Comparison of ENCODE assay signal across 8 mouse cellular contexts in the genomic region with DNA sequence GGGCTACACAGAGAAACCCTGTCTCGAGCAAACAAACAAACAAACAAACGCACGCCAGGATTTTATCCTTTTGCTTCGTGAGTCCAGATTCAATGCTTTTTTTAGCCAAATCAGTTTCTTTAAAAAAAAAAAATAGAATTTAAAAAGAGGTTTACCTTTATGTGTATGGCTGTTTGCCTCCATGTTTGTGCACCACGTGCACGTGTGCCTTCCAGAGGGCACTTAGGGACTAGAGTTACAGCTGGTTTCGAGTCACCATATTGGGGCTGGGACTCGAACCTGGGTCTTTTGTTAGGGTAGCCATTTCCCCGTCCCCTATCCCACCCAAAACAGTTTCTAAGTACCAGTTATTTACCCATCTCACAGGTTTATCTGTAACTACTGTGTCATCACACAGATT. TPM values are rescaled to one million over a fixed set of nuclear protein-coding genes. Genes with fewer than 3 reads are reported as not detected.
A peak's percentile ranks its signal among the peaks of the same experiment; 100 is the strongest.
DNase-seq lines count a peak whose midpoint lies in the region; ATAC-seq and TF ChIP-seq lines count a peak whose summit lies in the region.

No protein-coding gene starts in this region.

- H3K9ac ChIP-seq in lung, embryonic 15.5 days = peak overlapping the region; percentile 52
- H3K9ac ChIP-seq in intestine, postnatal 0 days (ENCODE audit: low read depth, low read length) = peak overlapping the region; percentile 77
- H3K9ac ChIP-seq in neural tube, embryonic 14.5 days (replicated peaks; ENCODE audit: low read depth, low read length) = peak overlapping the region; percentile 86

- WGBS in lung, embryonic 15.5 days = 76% methylated on average over 9 of the region's 9 CpGs
- 81% methylated on average over 9 of the region's 9 CpGs for WGBS in intestine, postnatal 0 days
- WGBS in neural tube, embryonic 14.5 days = 83% methylated on average over 9 of the region's 9 CpGs

- no peak for DNase-seq in lung, postnatal 10 days
- DNase-seq in T-cell, adult 2 months (ENCODE audit: low spot score) = no peak
- no peak for DNase-seq in right cerebral cortex, adult 2 months (ENCODE audit: low spot score in 2 of 2)
- DNase-seq in urinary bladder, postnatal 14 days (ENCODE audit: low spot score) = no peak

- no peaks in the 10 kb centered on the region for H3K9me3 ChIP-seq in lung, embryonic 15.5 days
- no peaks in the 10 kb centered on the region for H3K9me3 ChIP-seq in intestine, postnatal 0 days (ENCODE audit: control insufficient read depth)
- no peaks in the 10 kb centered on the region for H3K9me3 ChIP-seq in neural tube, embryonic 14.5 days (ENCODE audit: control insufficient read depth, low read length)

- H3K4me3 ChIP-seq in lung, embryonic 15.5 days = peak overlapping the region; percentile 80
- peak overlapping the region; percentile 44 for H3K4me3 ChIP-seq in embryonic fibroblast, embryonic 13.5 days (ENCODE audit: insufficient read depth, low read length)
- H3K4me3 ChIP-seq in intestine, postnatal 0 days (ENCODE audit: low read depth, low read length) = peak overlapping the region; percentile 86
- peak overlapping the region; percentile 89 for H3K4me3 ChIP-seq in neural tube, embryonic 14.5 days (ENCODE audit: low read depth, low read length)

- no peaks in the 10 kb centered on the region for H3K27me3 ChIP-seq in lung, embryonic 15.5 days
- H3K27me3 ChIP-seq in intestine, postnatal 0 days (replicated peaks; ENCODE audit: control insufficient read depth, insufficient read depth, low read length) = no peaks in the 10 kb centered on the region
- no peaks in the 10 kb centered on the region for H3K27me3 ChIP-seq in neural tube, embryonic 14.5 days (ENCODE audit: control insufficient read depth, insufficient read depth, low read length)

- TF ChIP-seq POLR2A in embryonic fibroblast, embryonic 13.5 days (IDR thresholded peaks at IDR 0.05; ENCODE audit: low read depth, low read length) = no peak

- TF ChIP-seq CTCF in embryonic fibroblast, embryonic 13.5 days (IDR thresholded peaks at IDR 0.05; ENCODE audit: borderline replicate concordance, insufficient read depth, low read length) = no peak
- no peak for TF ChIP-seq CTCF in intestine, postnatal 0 days (IDR thresholded peaks at IDR 0.05; ENCODE audit: low read depth)

- H3K4me2 ChIP-seq in lung, embryonic 15.5 days = peak overlapping the region; percentile 81
- peak overlapping the region; percentile 89 for H3K4me2 ChIP-seq in intestine, postnatal 0 days (replicated peaks; ENCODE audit: low read depth)
- peak overlapping the region; percentile 63 for H3K4me2 ChIP-seq in neural tube, embryonic 14.5 days (ENCODE audit: low read depth, low read length)

- H3K4me1 ChIP-seq in lung, embryonic 15.5 days = peaks cover 18% of the 10 kb centered on the region
- no peaks in the 10 kb centered on the region; the same call in 1 of the 2 replicates for H3K4me1 ChIP-seq in embryonic fibroblast, embryonic 13.5 days (ENCODE audit: control insufficient read depth, insufficient read depth, low read length)
- H3K4me1 ChIP-seq in intestine, postnatal 0 days (replicated peaks; ENCODE audit: control insufficient read depth, insufficient read depth, low read length) = peaks cover 4% of the 10 kb centered on the region; the same call in 1 of the 2 replicates
- H3K4me1 ChIP-seq in neural tube, embryonic 14.5 days (ENCODE audit: control insufficient read depth, insufficient read depth, low read length) = peaks cover 15% of the 10 kb centered on the region

- no peak for ATAC-seq in lung, embryonic 15.5 days (ENCODE audit: borderline replicate concordance, extremely low read depth, low FRiP score, low TSS enrichment)
- ATAC-seq in intestine, postnatal 0 days = no peak
- ATAC-seq in neural tube, embryonic 14.5 days (ENCODE audit: low read depth) = no peak

- H3K36me3 ChIP-seq in lung, embryonic 15.5 days = peaks cover 14% of the 10 kb centered on the region
- peaks cover 12% of the 10 kb centered on the region; the same call in 1 of the 2 replicates for H3K36me3 ChIP-seq in intestine, postnatal 0 days (ENCODE audit: control insufficient read depth, insufficient read depth)
- peaks cover 10% of the 10 kb centered on the region; the same call in 1 of the 2 replicates for H3K36me3 ChIP-seq in neural tube, embryonic 14.5 days (ENCODE audit: control insufficient read depth, insufficient read depth, low read length)

- 0 out of 2 replicates have a peak overlapping the region, but pooled peaks have one; percentile 61 for H3K27ac ChIP-seq in lung, embryonic 15.5 days
- H3K27ac ChIP-seq in embryonic fibroblast, embryonic 13.5 days (ENCODE audit: insufficient read depth, low read length) = no peak overlapping the region
- H3K27ac ChIP-seq in intestine, postnatal 0 days (ENCODE audit: low read depth, low read length) = peak overlapping the region; percentile 30; the same call in 1 of the 2 replicates
- peak overlapping the region; percentile 96 for H3K27ac ChIP-seq in neural tube, embryonic 14.5 days (ENCODE audit: low read depth, low read length)

RNA-seq across cellular contexts. Expression of gene Mettl16, which starts 0.6 kb away (rescaled TPM):
- 48.4 and 50.3 TPM in 2 replicates for polyA plus RNA-seq in lung, embryonic 15.5 days (2015; fragmentation: Nextera tagmentation; extraction: Ambion mirVana)
- 25.6 and 29.1 TPM in 2 replicates for polyA plus RNA-seq in embryonic fibroblast, embryonic 13.5 days (2011; ENCODE audit: insufficient read length, low read depth, missing spikeins)
- 9.6 and 11.1 TPM in 2 replicates for polyA plus RNA-seq in intestine, postnatal 0 days (2015; fragmentation: Nextera tagmentation; extraction: Ambion mirVana)
- polyA plus RNA-seq in neural tube, embryonic 14.5 days (2014; fragmentation: Nextera tagmentation; extraction: Ambion mirVana) = 33.9 and 37.1 TPM in 2 replicates

RNA-seq across cellular contexts. Expression of gene Pafah1b1, which starts 45.6 kb away (rescaled TPM):
- polyA plus RNA-seq in lung, embryonic 15.5 days (2015; fragmentation: Nextera tagmentation; extraction: Ambion mirVana) = 41.2 and 45.1 TPM in 2 replicates
- 111 and 122 TPM in 2 replicates for polyA plus RNA-seq in embryonic fibroblast, embryonic 13.5 days (2011; ENCODE audit: insufficient read length, low read depth, missing spikeins)
- 62.1 and 68.6 TPM in 2 replicates for polyA plus RNA-seq in intestine, postnatal 0 days (2015; fragmentation: Nextera tagmentation; extraction: Ambion mirVana)
- polyA plus RNA-seq in neural tube, embryonic 14.5 days (2014; fragmentation: Nextera tagmentation; extraction: Ambion mirVana) = 92.6 and 115 TPM in 2 replicates
